17 mouse cellular contexts compared by ENCODE assay signal in the genomic region with DNA sequence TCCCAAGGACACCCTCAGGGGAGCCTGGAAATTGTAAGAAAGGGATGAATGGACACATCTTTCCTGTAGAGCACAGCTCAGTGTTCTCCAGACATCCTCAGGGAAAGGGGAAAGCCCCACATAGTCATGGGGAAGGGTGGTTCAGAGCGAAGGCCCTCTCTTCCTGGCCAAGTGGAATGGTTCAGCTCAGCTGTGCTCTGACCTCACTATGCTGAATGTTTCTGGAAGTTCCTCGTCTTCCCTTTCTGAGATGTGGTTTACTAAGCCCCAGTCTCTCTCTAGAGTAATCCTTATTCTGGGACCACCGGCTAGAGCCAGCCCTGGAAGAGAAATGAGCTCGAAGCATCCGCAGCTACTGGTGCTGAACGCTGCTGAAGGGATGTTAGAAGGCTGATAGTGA. TPM values are rescaled to one million over a fixed set of nuclear protein-coding genes. Genes with fewer than 3 reads are reported as not detected.
"Had no signal": no experiment of that assay in that cellular context is flagged by ENCODE, and none has a peak within 500 bp of the region (broad histone marks: within the 10 kb centered on the region; RNA-seq: fewer than 3 reads in every experiment).

No protein-coding gene starts in this region.

- H3K4me3 ChIP-seq: neural tube, embryonic 13.5 days; neural tube, embryonic 15.5 days; stomach, embryonic 15.5 days had no signal

- H3K27me3 ChIP-seq: neural tube, embryonic 13.5 days; neural tube, embryonic 15.5 days; stomach, embryonic 15.5 days had no signal

- H3K27ac ChIP-seq: neural tube, embryonic 15.5 days; stomach, embryonic 15.5 days; stomach, postnatal 0 days had no signal

- DNase-seq: retina, postnatal 1 day; right cerebral cortex, adult 18-20 months; right cerebral cortex, postnatal 14 days; right cerebral cortex, postnatal 25 days; right cerebral cortex, postnatal 4 days; spleen, adult 18-20 months; thymus, adult 18-20 months; thymus, adult 2 months; thymus, postnatal 14 days; thymus, postnatal 25 days; thymus, postnatal 36 days; thymus, postnatal 4 days had no signal

- H3K9ac ChIP-seq: neural tube, embryonic 13.5 days; neural tube, embryonic 15.5 days; stomach, embryonic 15.5 days had no signal

- H3K36me3 ChIP-seq: neural tube, embryonic 15.5 days had no signal

- H3K9me3 ChIP-seq: neural tube, embryonic 15.5 days; stomach, embryonic 15.5 days had no signal

- H3K4me2 ChIP-seq: neural tube, embryonic 13.5 days; neural tube, embryonic 15.5 days; stomach, embryonic 15.5 days had no signal

RNA-seq across cellular contexts. Expression of a gene that starts 14.6 kb away (rescaled TPM):
- total RNA-seq: neutrophil, adult 5-6 weeks had no signal
